8 mouse cellular contexts compared by ENCODE assay signal in the genomic region with DNA sequence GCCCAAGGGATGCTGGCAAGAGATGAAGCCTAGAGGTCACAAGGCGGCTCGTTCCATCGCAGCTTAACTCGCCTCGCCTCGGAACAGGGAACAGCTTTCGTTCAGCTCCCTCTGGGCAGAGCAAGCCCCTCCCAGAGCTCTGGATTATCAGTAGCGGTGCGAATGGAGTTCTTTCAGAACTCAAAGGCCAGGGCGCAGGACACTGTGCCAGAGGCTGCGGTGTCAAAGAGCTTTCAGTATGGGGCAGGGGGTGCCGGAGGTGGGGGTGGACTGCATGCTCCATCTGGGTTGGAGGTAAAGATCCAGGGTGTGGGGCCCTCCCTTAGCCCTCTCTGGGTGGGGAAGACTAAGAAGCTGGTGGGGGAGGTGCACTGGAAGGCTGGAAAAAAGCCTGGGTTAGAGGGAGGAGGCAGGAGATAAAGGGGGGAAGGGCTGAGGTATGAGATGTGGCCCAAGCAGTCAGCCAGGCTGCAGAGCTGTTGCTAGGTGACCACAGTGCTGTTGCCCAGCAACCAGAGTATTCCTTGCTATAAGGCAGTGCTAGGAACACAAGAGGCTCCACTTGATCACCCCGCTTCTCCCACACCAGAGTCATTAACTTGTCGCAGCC. TPM values are rescaled to one million over a fixed set of nuclear protein-coding genes. Genes with fewer than 3 reads are reported as not detected.
DNase-seq lines count a peak whose midpoint lies in the region; ATAC-seq lines count a peak whose summit lies in the region.

No protein-coding gene starts in this region.

- peaks cover 43% of the 10 kb centered on the region for H3K4me1 ChIP-seq in hindbrain, embryonic 13.5 days (replicated peaks)
- peaks cover 48% of the 10 kb centered on the region for H3K4me1 ChIP-seq in midbrain, embryonic 10.5 days
- H3K4me1 ChIP-seq in stomach, embryonic 14.5 days (ENCODE audit: control insufficient read depth, insufficient read depth, low read length) = peaks cover 22% of the 10 kb centered on the region

- peak overlapping the region; percentile 99 for H3K27ac ChIP-seq in hindbrain, embryonic 13.5 days
- H3K27ac ChIP-seq in midbrain, embryonic 10.5 days (replicated peaks) = peak overlapping the region; percentile 92
- H3K27ac ChIP-seq in stomach, embryonic 14.5 days (ENCODE audit: low read length) = peak overlapping the region; percentile 66; the same call in 1 of the 2 replicates

- peaks cover 3% of the 10 kb centered on the region; the same call in 1 of the 2 replicates for H3K36me3 ChIP-seq in hindbrain, embryonic 13.5 days
- H3K36me3 ChIP-seq in midbrain, embryonic 10.5 days = peaks cover 23% of the 10 kb centered on the region
- H3K36me3 ChIP-seq in stomach, embryonic 14.5 days (ENCODE audit: control insufficient read depth, insufficient read depth, low read length) = no peaks in the 10 kb centered on the region

- no peaks in the 10 kb centered on the region for H3K9me3 ChIP-seq in hindbrain, embryonic 13.5 days
- H3K9me3 ChIP-seq in midbrain, embryonic 10.5 days (replicated peaks) = no peaks in the 10 kb centered on the region
- H3K9me3 ChIP-seq in stomach, embryonic 14.5 days (ENCODE audit: control insufficient read depth, low read depth, low read length) = no peaks in the 10 kb centered on the region

- peaks cover 6% of the 10 kb centered on the region; the same call in 1 of the 2 replicates for H3K27me3 ChIP-seq in hindbrain, embryonic 13.5 days
- peaks cover 18% of the 10 kb centered on the region; the same call in 1 of the 2 replicates for H3K27me3 ChIP-seq in midbrain, embryonic 10.5 days (ENCODE audit: low read depth, poor library complexity, severe bottlenecking)
- no peaks in the 10 kb centered on the region for H3K27me3 ChIP-seq in stomach, embryonic 14.5 days (ENCODE audit: control insufficient read depth, insufficient read depth, low read length)

- H3K4me3 ChIP-seq in hindbrain, embryonic 13.5 days = peak overlapping the region; percentile 21
- H3K4me3 ChIP-seq in midbrain, embryonic 10.5 days = peak overlapping the region; percentile 49
- 0 out of 2 replicates have a peak overlapping the region, but pooled peaks have one; percentile 5 for H3K4me3 ChIP-seq in stomach, embryonic 14.5 days (ENCODE audit: low read depth, low read length)

- WGBS in hindbrain, embryonic 13.5 days = 3% methylated on average over 14 of the region's 14 CpGs
- WGBS in midbrain, embryonic 10.5 days = 1% methylated on average over 14 of the region's 14 CpGs
- 2% methylated on average over 14 of the region's 14 CpGs for WGBS in stomach, embryonic 14.5 days

- peak overlapping the region; percentile 61 for H3K9ac ChIP-seq in hindbrain, embryonic 13.5 days
- H3K9ac ChIP-seq in stomach, embryonic 14.5 days (replicated peaks; ENCODE audit: low read depth, low read length) = no peak overlapping the region

- ATAC-seq in hindbrain, embryonic 13.5 days (ENCODE audit: low FRiP score) = peak; percentile 98
- ATAC-seq in stomach, embryonic 14.5 days (ENCODE audit: insufficient number of reproducible peaks, insufficient read depth, low FRiP score, low read depth) = peak; percentile 93
- ATAC-seq in megakaryocyte-erythroid progenitor cell, adult 5-6 weeks (replicated peaks; ENCODE audit: low FRiP score, low TSS enrichment, poor library complexity, severe bottlenecking) = no peak

- DNase-seq in NIH3T3 (ENCODE audit: low read depth) = peak; percentile 77
- peak; percentile 78 for DNase-seq in cerebellum, adult 9-11 months
- peak; percentile 90 to 93 for DNase-seq in frontal cortex, adult 2 months (ENCODE audit: extremely low spot score in 1 of 2, low spot score in 1 of 2)
- DNase-seq in layer of hippocampus, postnatal 36 days = peak; percentile 83 to 84
- peak; percentile 97 for DNase-seq in midbrain, embryonic 10.5 days (ENCODE audit: low spot score)

- peak overlapping the region; percentile 53 for H3K4me2 ChIP-seq in hindbrain, embryonic 13.5 days
- peak overlapping the region; percentile 42 for H3K4me2 ChIP-seq in stomach, embryonic 14.5 days (replicated peaks; ENCODE audit: low read depth, low read length)

RNA-seq across cellular contexts. Expression of gene Wdr6, which starts 9.1 kb away (rescaled TPM):
- 114 and 138 TPM in 2 replicates for polyA plus RNA-seq in frontal cortex, adult 2 months (2012; rRNA removed)
- 280 and 317 TPM in 2 replicates for polyA plus RNA-seq in hindbrain, embryonic 13.5 days (2015; fragmentation: Nextera tagmentation; extraction: Ambion mirVana)
- total RNA-seq in layer of hippocampus, postnatal 36 days (2021) = 100 to 1,000 TPM; 106 to 107 TPM
- polyA plus RNA-seq in midbrain, embryonic 10.5 days (2016; fragmentation: Nextera tagmentation; extraction: Ambion mirVana) = 195 and 250 TPM in 2 replicates
- polyA plus RNA-seq in stomach, embryonic 14.5 days (2014; fragmentation: Nextera tagmentation; extraction: Ambion mirVana) = 85.0 and 88.4 TPM in 2 replicates
- 33.2 and 34.7 TPM in 2 replicates for total RNA-seq in megakaryocyte-erythroid progenitor cell, adult 5-6 weeks (2014; fragmentation: Nextera tagmentation)
- total RNA-seq in megakaryocyte-erythroid progenitor cell, adult 5-6 weeks (2017) = 25.8 and 26.8 TPM in 2 replicates

RNA-seq across cellular contexts. Expression of gene P4htm, which starts 9.8 kb away (rescaled TPM):
- polyA plus RNA-seq in frontal cortex, adult 2 months (2012; rRNA removed) = 105 TPM in 2 replicates
- polyA plus RNA-seq in hindbrain, embryonic 13.5 days (2015; fragmentation: Nextera tagmentation; extraction: Ambion mirVana) = 25.6 and 31.4 TPM in 2 replicates
- total RNA-seq in layer of hippocampus, postnatal 36 days (2021) = 10 to 100 TPM; 93.1 to 93.2 TPM
- 13.8 and 14.7 TPM in 2 replicates for polyA plus RNA-seq in midbrain, embryonic 10.5 days (2016; fragmentation: Nextera tagmentation; extraction: Ambion mirVana)
- polyA plus RNA-seq in stomach, embryonic 14.5 days (2014; fragmentation: Nextera tagmentation; extraction: Ambion mirVana) = 6.1 and 6.2 TPM in 2 replicates
- 2.6 and 3.2 TPM in 2 replicates for total RNA-seq in megakaryocyte-erythroid progenitor cell, adult 5-6 weeks (2014; fragmentation: Nextera tagmentation)
- total RNA-seq in megakaryocyte-erythroid progenitor cell, adult 5-6 weeks (2017) = 1.5 TPM in 1 of 2 replicates, not detected in the other

RNA-seq across cellular contexts. Expression of gene Dalrd3, which starts 18.0 kb away (rescaled TPM):
- 259 and 275 TPM in 2 replicates for polyA plus RNA-seq in frontal cortex, adult 2 months (2012; rRNA removed)
- polyA plus RNA-seq in hindbrain, embryonic 13.5 days (2015; fragmentation: Nextera tagmentation; extraction: Ambion mirVana) = 285 and 314 TPM in 2 replicates
- total RNA-seq in layer of hippocampus, postnatal 36 days (2021) = 100 to 1,000 TPM in 1 of 2 experiments, 10 to 100 TPM in 1; 98.7 to 109 TPM
- 196 and 221 TPM in 2 replicates for polyA plus RNA-seq in midbrain, embryonic 10.5 days (2016; fragmentation: Nextera tagmentation; extraction: Ambion mirVana)
- polyA plus RNA-seq in stomach, embryonic 14.5 days (2014; fragmentation: Nextera tagmentation; extraction: Ambion mirVana) = 114 and 135 TPM in 2 replicates
- total RNA-seq in megakaryocyte-erythroid progenitor cell, adult 5-6 weeks (2014; fragmentation: Nextera tagmentation) = 119 and 182 TPM in 2 replicates
- 27.5 and 61.0 TPM in 2 replicates for total RNA-seq in megakaryocyte-erythroid progenitor cell, adult 5-6 weeks (2017)

RNA-seq across cellular contexts. Expression of gene Ndufaf3, which starts 20.4 kb away (rescaled TPM):
- 61.2 and 63.4 TPM in 2 replicates for polyA plus RNA-seq in frontal cortex, adult 2 months (2012; rRNA removed)
- 74.0 and 82.1 TPM in 2 replicates for polyA plus RNA-seq in hindbrain, embryonic 13.5 days (2015; fragmentation: Nextera tagmentation; extraction: Ambion mirVana)
- total RNA-seq in layer of hippocampus, postnatal 36 days (2021) = 10 to 100 TPM; 52.6 to 66.3 TPM
- polyA plus RNA-seq in midbrain, embryonic 10.5 days (2016; fragmentation: Nextera tagmentation; extraction: Ambion mirVana) = 47.0 and 50.0 TPM in 2 replicates
- 40.7 and 45.2 TPM in 2 replicates for polyA plus RNA-seq in stomach, embryonic 14.5 days (2014; fragmentation: Nextera tagmentation; extraction: Ambion mirVana)
- 21.9 and 31.1 TPM in 2 replicates for total RNA-seq in megakaryocyte-erythroid progenitor cell, adult 5-6 weeks (2014; fragmentation: Nextera tagmentation)
- 14.1 and 28.7 TPM in 2 replicates for total RNA-seq in megakaryocyte-erythroid progenitor cell, adult 5-6 weeks (2017)

RNA-seq across cellular contexts. Expression of gene Impdh2, which starts 27.6 kb away (rescaled TPM):
- polyA plus RNA-seq in frontal cortex, adult 2 months (2012; rRNA removed) = 72.2 and 74.4 TPM in 2 replicates
- 104 and 111 TPM in 2 replicates for polyA plus RNA-seq in hindbrain, embryonic 13.5 days (2015; fragmentation: Nextera tagmentation; extraction: Ambion mirVana)
- 10 to 100 TPM; 63.4 to 68.4 TPM for total RNA-seq in layer of hippocampus, postnatal 36 days (2021)
- 202 and 239 TPM in 2 replicates for polyA plus RNA-seq in midbrain, embryonic 10.5 days (2016; fragmentation: Nextera tagmentation; extraction: Ambion mirVana)
- polyA plus RNA-seq in stomach, embryonic 14.5 days (2014; fragmentation: Nextera tagmentation; extraction: Ambion mirVana) = 193 and 198 TPM in 2 replicates
- total RNA-seq in megakaryocyte-erythroid progenitor cell, adult 5-6 weeks (2014; fragmentation: Nextera tagmentation) = 430 and 507 TPM in 2 replicates
- 413 and 539 TPM in 2 replicates for total RNA-seq in megakaryocyte-erythroid progenitor cell, adult 5-6 weeks (2017)
